Mouse (Mus musculus) MN1 (cell line): ENCODE data around the gene Echdc2.

Experiments
- DNase-seq: peaks from one replicate; pipeline ENCODE4 v3.0.0-alpha.2; 2016; ENCODE audit warnings: low spot score

Echdc2 gene

GRCm38 (mm10) chr4:108199236-108199635, 34.0 kb downstream of the Echdc2 start:
- DNase-seq: no peak

- DNase-seq: no peak
Observed at GRCm38 (mm10) chr4:108204629-108205028, 39.4 kb downstream of the Echdc2 start.

GRCm38 (mm10) chr4:108213023-108213422, 47.8 kb downstream of the Echdc2 start:
- DNase-seq: no peak

- DNase-seq: no peak
Observed at GRCm38 (mm10) chr4:108217332-108218179, 52.3 kb downstream of the Echdc2 start, which contains the start of gene Zyg11a. Gene Zyg11a, minus strand, starts transcription at chr4:108218048.

GRCm38 (mm10) chr4:108219019-108219418, 53.8 kb downstream of the Echdc2 start:
- no peak for DNase-seq

GRCm38 (mm10) chr4:108222507-108222906, 57.3 kb downstream of the Echdc2 start:
- DNase-seq: no peak

- no peak for DNase-seq
Observed at GRCm38 (mm10) chr4:108225341-108225872, 60.2 kb downstream of the Echdc2 start.
